Mouse (Mus musculus) stomach, embryonic 15.5 days (tissue): ENCODE measurements around the gene Dnah10. TPM values are rescaled to one million over a fixed set of nuclear protein-coding genes. Genes with fewer than 3 reads are reported as not detected.

Experiments
- ATAC-seq: fragments of 200-750 bp; cut with Nextera tagmentation; 2 replicates; pipeline ENCODE4 v1.8.0; 2017; ENCODE audit warnings: low read depth, moderate number of reproducible peaks, moderate TSS enrichment; ENCODE audit not compliant: insufficient read depth, low FRiP score
- H3K27ac ChIP-seq: fragments of 300-500 bp; sonication (generic); 2 replicates; pipeline ENCODE4 v1.5.1; 2015; ENCODE audit warnings: mild to moderate bottlenecking, inconsistent platforms
- H3K27me3 ChIP-seq: fragments of 300-500 bp; sonication (generic); replicated peaks from 2 replicates; pipeline ENCODE4 v1.6.1; 2015; ENCODE audit warnings: inconsistent platforms
- H3K36me3 ChIP-seq: fragments of 300-500 bp; sonication (generic); 2 replicates; pipeline ENCODE4 v1.6.1; 2015; ENCODE audit warnings: inconsistent platforms
- H3K4me1 ChIP-seq: fragments of 300-500 bp; sonication (generic); 2 replicates; pipeline ENCODE4 v1.6.1; 2015; ENCODE audit warnings: inconsistent platforms
- H3K4me2 ChIP-seq: fragments of 300-500 bp; sonication (generic); 2 replicates; pipeline ENCODE4 v1.6.1; 2015; ENCODE audit warnings: mild to moderate bottlenecking, inconsistent platforms
- H3K4me3 ChIP-seq: fragments of 300-500 bp; sonication (generic); replicated peaks from 2 replicates; pipeline ENCODE4 v1.5.1; 2015; ENCODE audit warnings: inconsistent platforms
- H3K9ac ChIP-seq: fragments of 300-500 bp; sonication (generic); 2 replicates; pipeline ENCODE4 v1.6.1; 2015; ENCODE audit warnings: inconsistent platforms
- H3K9me3 ChIP-seq: fragments of 300-500 bp; sonication (generic); 2 replicates; pipeline ENCODE4 v1.6.1; 2016; ENCODE audit warnings: inconsistent platforms
- WGBS: fragments of 180-500 bp; shearing (Covaris S2); methylation state at CpG from one replicate; pipeline ENCODE4 v1.1.7; 2015; 5-methylcytosine and 5-hydroxymethylcytosine counted together
- polyA plus RNA-seq: library from polyadenylated mRNA; unstranded; fragments of >200 nt; fragmentation: Nextera tagmentation; extraction: Ambion mirVana; gene quantifications from 2 replicates; pipeline ENCODE4 v1.2.1, GENCODE M21; 2015

Dnah10 gene
- polyA plus RNA-seq, 1 experiment from 2014 or later, result 0.06 TPM

GRCm38 (mm10) chr5:124879251-124879650 lies 154.4 kb downstream of the Dnah10 start:
- H3K9me3 ChIP-seq, result no peaks in the 10 kb centered on the region
- H3K9ac ChIP-seq, result no peak overlapping the region
- WGBS, result 81% methylated on average over 4 of the region's 4 CpGs
- no peak overlapping the region for H3K4me3 ChIP-seq
- ATAC-seq, result no peak
- H3K36me3 ChIP-seq, result peaks cover 11% of the 10 kb centered on the region
- H3K27me3 ChIP-seq, result no peaks in the 10 kb centered on the region
- no peaks in the 10 kb centered on the region; the same call in 1 of the 2 replicates for H3K4me1 ChIP-seq
- no peak overlapping the region for H3K4me2 ChIP-seq
- H3K27ac ChIP-seq, result no peak overlapping the region

- no peak for ATAC-seq
- 87% methylated on average over 6 of the region's 6 CpGs for WGBS
These were observed 154.9 kb downstream of the Dnah10 start for GRCm38 (mm10) chr5:124879801-124880200.

GRCm38 (mm10) chr5:124883877-124884276 lies 159.0 kb downstream of the Dnah10 start:
- ATAC-seq, result no peak
- Histone ChIP-seq H3K27me3 (no peaks in the 10 kb centered on the region), H3K4me1 (no peaks in the 10 kb centered on the region), H3K9ac (no peak overlapping the region), H3K4me3 (no peak overlapping the region), H3K27ac (no peak overlapping the region), H3K4me2 (no peak overlapping the region), H3K9me3 (no peaks in the 10 kb centered on the region), H3K36me3 (peaks cover 38% of the 10 kb centered on the region)
- 93% methylated on average over 6 of the region's 6 CpGs for WGBS

More at GRCm38 (mm10) chr5:124879801-124880200, 154.9 kb downstream of the Dnah10 start:
- Histone ChIP-seq H3K27ac (no peak overlapping the region), H3K9ac (no peak overlapping the region), H3K27me3 (no peaks in the 10 kb centered on the region), H3K4me1 (no peaks in the 10 kb centered on the region; the same call in 1 of the 2 replicates), H3K4me3 (no peak overlapping the region), H3K36me3 (peaks cover 15% of the 10 kb centered on the region), H3K4me2 (no peak overlapping the region), H3K9me3 (no peaks in the 10 kb centered on the region)

Other genes with a start within 250 kb of the Dnah10 start
- gene Rilpl2, start 246.7 kb upstream of the Dnah10 start, polyA plus RNA-seq, result 31.5 and 32.0 TPM in 2 replicates
- 22.5 and 25.0 TPM in 2 replicates for gene Snrnp35, start 242.0 kb upstream of the Dnah10 start, polyA plus RNA-seq
- gene Rilpl1, start 193.7 kb upstream of the Dnah10 start, polyA plus RNA-seq, result 15.1 and 15.2 TPM in 2 replicates
- gene Tmed2, start 184.4 kb upstream of the Dnah10 start, polyA plus RNA-seq, result 589 and 688 TPM in 2 replicates
- gene Ddx55, start 172.2 kb upstream of the Dnah10 start, polyA plus RNA-seq, result 14.1 and 17.1 TPM in 2 replicates
- gene Eif2b1, start 146.0 kb upstream of the Dnah10 start, polyA plus RNA-seq, result 73.7 and 77.1 TPM in 2 replicates
- gene Gtf2h3, start 145.9 kb upstream of the Dnah10 start, polyA plus RNA-seq, result 53.1 and 54.9 TPM in 2 replicates
- gene Atp6v0a2, start 96.5 kb upstream of the Dnah10 start, polyA plus RNA-seq, result 39.1 and 43.4 TPM in 2 replicates
- 7.4 and 7.5 TPM in 2 replicates for gene Ccdc92, start 137.3 kb downstream of the Dnah10 start, polyA plus RNA-seq
- 79.9 and 94.3 TPM in 2 replicates for gene Zfp664, start 137.6 kb downstream of the Dnah10 start, polyA plus RNA-seq